Mouse (Mus musculus): ENCODE data around the gene Gm43302. TPM values are rescaled to one million over a fixed set of nuclear protein-coding genes. Genes with fewer than 3 reads are reported as not detected.
"Not testable (repeated sequence)": the region's sequence is repeated elsewhere in the genome, so short reads cannot be mapped to it uniquely, and the experiment has no call there.

Gm43302 gene
- polyA plus RNA-seq (2012; ENCODE audit: insufficient read depth, insufficient read length, low replicate concordance, missing spikeins), result not detected in 2 replicates

GRCm38 (mm10) chr5:105293226-105294165, at the start of gene Gm43302, which contains the start of gene Gbp6:
TSS of gene Gm43302 (minus strand) at chr5:105293695.
TSS of gene Gbp6 (minus strand) at chr5:105293698.
- not testable (repeated sequence) for H3K27ac ChIP-seq (ENCODE audit: insufficient read depth, low read depth, low read length); H3K4me3 ChIP-seq (ENCODE audit: insufficient read depth, low read depth, low read length); H3K4me1 ChIP-seq (ENCODE audit: control insufficient read depth, insufficient read depth, low read length)
- 38% methylated on average over 3 of the region's 3 CpGs for WGBS

- no peak for TF ChIP-seq POLR2A (IDR thresholded peaks at IDR 0.05; ENCODE audit: insufficient read depth, low read depth, low read length)
- TF ChIP-seq CTCF (IDR thresholded peaks at IDR 0.05; ENCODE audit: insufficient read depth, low read depth, low read length), result no peak
- Histone ChIP-seq H3K4me3 (ENCODE audit: insufficient read depth, low read depth, low read length) (no peak overlapping the region), H3K27ac (ENCODE audit: insufficient read depth, low read depth, low read length) (no peak overlapping the region), H3K4me1 (ENCODE audit: control insufficient read depth, insufficient read depth, low read length) (no peaks in the 10 kb centered on the region)
- WGBS, result 88% methylated on average over 2 of the region's 2 CpGs
Observed at GRCm38 (mm10) chr5:105341281-105341680, 47.8 kb upstream of the Gm43302 start.

- Histone ChIP-seq H3K27ac (ENCODE audit: insufficient read depth, low read depth, low read length) (no peak overlapping the region), H3K4me1 (ENCODE audit: control insufficient read depth, insufficient read depth, low read length) (no peaks in the 10 kb centered on the region), H3K4me3 (ENCODE audit: insufficient read depth, low read depth, low read length) (no peak overlapping the region)
- TF ChIP-seq CTCF (IDR thresholded peaks at IDR 0.05; ENCODE audit: insufficient read depth, low read depth, low read length) (no peak), POLR2A (IDR thresholded peaks at IDR 0.05; ENCODE audit: insufficient read depth, low read depth, low read length) (no peak)
- WGBS, result 74% methylated on average over 2 of the region's 2 CpGs
Observed at GRCm38 (mm10) chr5:105322543-105322942, 29.0 kb upstream of the Gm43302 start.

- no peaks in the 10 kb centered on the region for H3K4me1 ChIP-seq (ENCODE audit: control insufficient read depth, insufficient read depth, low read length)
- no peak overlapping the region for H3K4me3 ChIP-seq (ENCODE audit: insufficient read depth, low read depth, low read length)
- 74% methylated on average over 2 of the region's 2 CpGs for WGBS
- TF ChIP-seq CTCF (IDR thresholded peaks at IDR 0.05; ENCODE audit: insufficient read depth, low read depth, low read length) (no peak), POLR2A (IDR thresholded peaks at IDR 0.05; ENCODE audit: insufficient read depth, low read depth, low read length) (no peak)
- no peak overlapping the region for H3K27ac ChIP-seq (ENCODE audit: insufficient read depth, low read depth, low read length)
Observed at GRCm38 (mm10) chr5:105310941-105311340, 17.4 kb upstream of the Gm43302 start.

- WGBS, result 75% methylated on average over 1 of the region's 1 CpGs
- not testable (repeated sequence) for H3K4me1 ChIP-seq (ENCODE audit: control insufficient read depth, insufficient read depth, low read length); H3K27ac ChIP-seq (ENCODE audit: insufficient read depth, low read depth, low read length); H3K4me3 ChIP-seq (ENCODE audit: insufficient read depth, low read depth, low read length)
Observed at GRCm38 (mm10) chr5:105309148-105309547, 15.7 kb upstream of the Gm43302 start.

- not testable (repeated sequence) for H3K4me1 ChIP-seq (ENCODE audit: control insufficient read depth, insufficient read depth, low read length); H3K4me3 ChIP-seq (ENCODE audit: insufficient read depth, low read depth, low read length); H3K27ac ChIP-seq (ENCODE audit: insufficient read depth, low read depth, low read length)
Observed at GRCm38 (mm10) chr5:105306946-105307345, 13.5 kb upstream of the Gm43302 start.

GRCm38 (mm10) chr5:105306159-105306581, 12.7 kb upstream of the Gm43302 start:
- no peak overlapping the region for H3K4me3 ChIP-seq (ENCODE audit: insufficient read depth, low read depth, low read length)
- 90% methylated on average over 1 of the region's 1 CpGs for WGBS
- TF ChIP-seq CTCF (IDR thresholded peaks at IDR 0.05; ENCODE audit: insufficient read depth, low read depth, low read length), result no peak
- TF ChIP-seq POLR2A (IDR thresholded peaks at IDR 0.05; ENCODE audit: insufficient read depth, low read depth, low read length), result no peak
- H3K27ac ChIP-seq (ENCODE audit: insufficient read depth, low read depth, low read length), result no peak overlapping the region
- H3K4me1 ChIP-seq (ENCODE audit: control insufficient read depth, insufficient read depth, low read length), result no peaks in the 10 kb centered on the region

- WGBS, result 90% methylated on average over 4 of the region's 4 CpGs
- H3K4me1 ChIP-seq (ENCODE audit: control insufficient read depth, insufficient read depth, low read length); H3K4me3 ChIP-seq (ENCODE audit: insufficient read depth, low read depth, low read length); H3K27ac ChIP-seq (ENCODE audit: insufficient read depth, low read depth, low read length): not testable (repeated sequence)
Observed at GRCm38 (mm10) chr5:105305671-105306070, 12.2 kb upstream of the Gm43302 start.

GRCm38 (mm10) chr5:105301963-105302362, 8.5 kb upstream of the Gm43302 start:
- Histone ChIP-seq H3K27ac (ENCODE audit: insufficient read depth, low read depth, low read length) (no peak overlapping the region), H3K4me1 (ENCODE audit: control insufficient read depth, insufficient read depth, low read length) (no peaks in the 10 kb centered on the region), H3K4me3 (ENCODE audit: insufficient read depth, low read depth, low read length) (no peak overlapping the region)
- TF ChIP-seq POLR2A (IDR thresholded peaks at IDR 0.05; ENCODE audit: insufficient read depth, low read depth, low read length), result no peak
- TF ChIP-seq CTCF (IDR thresholded peaks at IDR 0.05; ENCODE audit: insufficient read depth, low read depth, low read length), result no peak
- 75% methylated on average over 4 of the region's 4 CpGs for WGBS

GRCm38 (mm10) chr5:105301531-105301930, 8.0 kb upstream of the Gm43302 start:
- Histone ChIP-seq H3K27ac (ENCODE audit: insufficient read depth, low read depth, low read length) (no peak overlapping the region), H3K4me3 (ENCODE audit: insufficient read depth, low read depth, low read length) (no peak overlapping the region), H3K4me1 (ENCODE audit: control insufficient read depth, insufficient read depth, low read length) (no peaks in the 10 kb centered on the region)
- TF ChIP-seq CTCF (IDR thresholded peaks at IDR 0.05; ENCODE audit: insufficient read depth, low read depth, low read length), result no peak
- no peak for TF ChIP-seq POLR2A (IDR thresholded peaks at IDR 0.05; ENCODE audit: insufficient read depth, low read depth, low read length)
- WGBS, result 47% methylated on average over 2 of the region's 2 CpGs
